Mouse (Mus musculus) heart, adult 2 months (tissue): ENCODE measurements around the gene Cmtm6.

Experiments used
- CTCF ChIP-seq: fragments of 200-600 bp; IDR thresholded peaks from 2 replicates; pipeline ENCODE4 v1.8.1; 2022; ENCODE audit warnings: antibody characterized with exemption, mild to moderate bottlenecking, moderate library complexity
- EP300 ChIP-seq: fragments of 200-500 bp; IDR thresholded peaks from 2 replicates; pipeline ENCODE4 v1.6.1; 2011; ENCODE audit warnings: low read depth, low read length, control low read depth; ENCODE audit not compliant: insufficient read depth
- POLR2A ChIP-seq: fragments of 200-500 bp; IDR thresholded peaks from 2 replicates; pipeline ENCODE4 v1.6.1; 2011; ENCODE audit warnings: mild to moderate bottlenecking, low read depth, low read length, control low read depth; ENCODE audit not compliant: insufficient read depth

DNA sequence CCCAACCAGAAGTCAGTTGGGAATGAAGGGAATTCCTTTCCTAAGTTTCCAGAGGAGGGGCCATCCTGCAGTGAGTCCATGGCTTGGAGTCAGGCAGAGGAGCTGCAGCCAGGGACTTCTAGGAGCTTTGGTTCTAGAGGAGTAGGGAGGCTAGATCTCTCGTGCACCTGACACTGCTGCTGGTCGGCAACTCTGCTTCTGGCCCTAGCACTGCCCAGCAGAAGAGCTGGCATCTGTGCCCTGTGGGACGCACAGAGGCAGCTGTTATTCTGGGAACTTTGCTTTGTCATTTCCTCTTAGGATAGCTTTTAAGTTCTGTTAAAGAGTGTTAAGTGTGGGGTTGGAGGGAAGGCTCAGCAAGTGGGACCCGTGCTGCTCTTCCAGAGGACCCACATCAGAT is 14.7 kb downstream of the Cmtm6 start:
- TF ChIP-seq CTCF (no peak), EP300 (no peak), POLR2A (no peak)
